Mouse (Mus musculus) midbrain, embryonic 14.5 days (tissue): ENCODE measurements around the gene Gm10401. TPM values are rescaled to one million over a fixed set of nuclear protein-coding genes. Genes with fewer than 3 reads are reported as not detected.

ENCODE experiments used
- ATAC-seq: fragments of 200-750 bp; cut with Nextera tagmentation; 2 replicates; pipeline ENCODE4 v1.8.0; 2017; ENCODE audit warnings: moderate number of reproducible peaks, moderate library complexity; ENCODE audit not compliant: low FRiP score, low TSS enrichment
- DNase-seq: peaks from one replicate; pipeline ENCODE4 v3.0.0-alpha.2; 2015
- H3K27ac ChIP-seq: fragments of 300-500 bp; sonication (generic); replicated peaks from 2 replicates; pipeline ENCODE4 v1.5.1; 2014; ENCODE audit warnings: mild to moderate bottlenecking, low read depth, low read length, moderate library complexity
- H3K27me3 ChIP-seq: fragments of 300-500 bp; sonication (generic); 2 replicates; pipeline ENCODE4 v1.6.1; 2014; ENCODE audit warnings: low read length, control low read depth, mixed read lengths; ENCODE audit not compliant: control insufficient read depth, insufficient read depth
- H3K36me3 ChIP-seq: fragments of 300-500 bp; sonication (generic); 2 replicates; pipeline ENCODE4 v1.6.1; 2014; ENCODE audit warnings: low read length, control low read depth; ENCODE audit not compliant: control insufficient read depth, insufficient read depth
- H3K4me1 ChIP-seq: fragments of 300-500 bp; sonication (generic); 2 replicates; pipeline ENCODE4 v1.6.1; 2014; ENCODE audit warnings: mild to moderate bottlenecking, antibody characterized with exemption, low read length, control low read depth; ENCODE audit not compliant: control insufficient read depth, insufficient read depth
- H3K4me2 ChIP-seq: fragments of 300-500 bp; sonication (generic); 2 replicates; pipeline ENCODE4 v1.6.1; 2014; ENCODE audit warnings: mild to moderate bottlenecking, low read length, moderate library complexity
- H3K4me3 ChIP-seq: fragments of 300-500 bp; sonication (generic); replicated peaks from 2 replicates; pipeline ENCODE4 v1.5.1; 2014; ENCODE audit warnings: low read depth, low read length
- H3K9ac ChIP-seq: fragments of 300-500 bp; sonication (generic); replicated peaks from 2 replicates; pipeline ENCODE4 v1.6.1; 2014; ENCODE audit warnings: mild to moderate bottlenecking, low read length, moderate library complexity
- H3K9me3 ChIP-seq: fragments of 300-500 bp; sonication (generic); 2 replicates; pipeline ENCODE4 v1.6.1; 2016; ENCODE audit warnings: low read length, control low read depth, mixed read lengths; ENCODE audit not compliant: control insufficient read depth
- WGBS: fragments of 180-500 bp; shearing (Covaris S2); extraction: QIAGEN DNeasy Blood & Tissue Kit; methylation state at CpG from one replicate; pipeline ENCODE4 v1.1.7; 2014; 5-methylcytosine and 5-hydroxymethylcytosine counted together
- polyA plus RNA-seq: library from polyadenylated mRNA; unstranded; fragments of >200 nt; fragmentation: Nextera tagmentation; extraction: Ambion mirVana; gene quantifications from 2 replicates; pipeline ENCODE4 v1.2.1, GENCODE M21; 2014

The Gm10401 gene
- polyA plus RNA-seq, 1 experiment from 2014 or later, result 59.4 TPM

DNA sequence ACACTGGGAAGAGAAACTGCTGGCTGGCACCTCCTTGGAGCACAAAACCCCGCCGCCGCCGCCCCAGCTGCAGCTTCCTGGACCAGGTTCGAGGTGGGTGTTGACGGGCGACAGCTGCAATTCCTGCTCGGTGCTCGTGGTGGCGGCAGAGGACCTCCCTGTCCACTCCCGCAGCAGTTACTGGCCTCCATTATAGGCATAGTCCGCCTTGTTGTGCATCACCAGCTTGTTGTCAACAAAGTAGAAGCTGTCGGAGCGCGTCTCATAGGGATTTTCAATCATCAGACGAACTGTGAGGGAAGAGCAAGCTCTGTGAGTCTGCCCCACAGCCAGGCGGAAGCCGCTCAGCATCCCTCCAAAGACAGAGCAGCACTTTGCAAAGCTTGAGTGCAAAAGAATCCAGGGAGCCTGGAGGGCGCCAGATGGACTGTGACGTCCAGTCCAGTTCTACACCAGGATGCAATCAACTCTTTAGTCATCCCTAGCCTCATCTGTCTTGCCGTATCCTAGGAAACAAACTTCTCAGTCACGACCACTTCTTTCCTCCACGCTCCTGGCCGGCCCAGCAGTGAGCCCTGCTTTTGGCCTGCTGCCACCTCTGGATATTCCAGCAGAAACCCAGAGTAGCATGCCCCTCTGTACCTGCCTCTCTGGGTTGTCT lies 27.2 kb upstream of the Gm10401 start:
- Histone ChIP-seq H3K27ac (0 out of 2 replicates have a peak overlapping the region, but pooled peaks have one; percentile 32), H3K9me3 (no peaks in the 10 kb centered on the region), H3K4me3 (no peak overlapping the region), H3K36me3 (peaks cover 67% of the 10 kb centered on the region), H3K4me1 (no peaks in the 10 kb centered on the region), H3K4me2 (no peak overlapping the region), H3K9ac (no peak overlapping the region; the same call in 1 of the 2 replicates), H3K27me3 (no peaks in the 10 kb centered on the region)
- ATAC-seq (peak; percentile 62; the same call in 1 of the 2 replicates), DNase-seq (peak; percentile 88)
- WGBS, result 22% methylated on average over 24 of the region's 24 CpGs

- Histone ChIP-seq H3K27ac (no peak overlapping the region), H3K36me3 (peaks cover 60% of the 10 kb centered on the region), H3K4me3 (no peak overlapping the region), H3K4me2 (no peak overlapping the region), H3K27me3 (no peaks in the 10 kb centered on the region), H3K9ac (no peak overlapping the region), H3K9me3 (no peaks in the 10 kb centered on the region), H3K4me1 (no peaks in the 10 kb centered on the region)
- ATAC-seq, result no peak
- 95% methylated on average over 6 of the region's 6 CpGs for WGBS
- no peak for DNase-seq
These were observed 26.6 kb upstream of the Gm10401 start for GRCm38 (mm10) chr5:115124690-115125089.

DNA sequence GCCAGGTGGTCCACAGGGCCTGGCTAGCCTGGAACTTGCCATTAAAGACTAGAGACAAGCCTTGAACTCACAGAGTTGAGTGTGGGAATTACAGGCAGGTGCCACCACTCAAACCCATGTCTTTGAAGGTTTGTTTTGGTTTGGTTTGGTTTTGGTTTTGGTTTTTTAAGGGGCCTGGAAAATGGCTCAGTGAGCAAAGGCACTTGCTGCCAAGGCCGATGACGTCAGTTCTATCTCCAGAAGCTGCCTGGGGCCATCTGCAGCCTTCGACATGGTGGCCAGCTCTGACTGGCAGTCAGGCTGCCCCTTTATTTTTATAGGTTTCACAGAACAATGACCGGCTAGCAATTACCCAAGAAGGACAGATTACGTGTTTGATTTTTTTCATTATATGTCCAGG lies 22.9 kb upstream of the Gm10401 start:
- DNase-seq, result no peak
- H3K27me3 ChIP-seq, result no peaks in the 10 kb centered on the region
- H3K4me1 ChIP-seq, result peaks cover 6% of the 10 kb centered on the region; the same call in 1 of the 2 replicates
- no peaks in the 10 kb centered on the region for H3K9me3 ChIP-seq
- WGBS, result 80% methylated on average over 5 of the region's 5 CpGs
- H3K4me2 ChIP-seq, result no peak overlapping the region
- H3K9ac ChIP-seq, result no peak overlapping the region
- no peak overlapping the region for H3K4me3 ChIP-seq
- H3K36me3 ChIP-seq, result peaks cover 27% of the 10 kb centered on the region
- no peak overlapping the region for H3K27ac ChIP-seq
- ATAC-seq, result no peak

GRCm38 (mm10) chr5:115118961-115119570 lies 21.0 kb upstream of the Gm10401 start, which contains the start of gene Acads:
Gene Acads, minus strand, starts transcription at chr5:115119346.
- Histone ChIP-seq H3K4me1 (peaks cover 6% of the 10 kb centered on the region; the same call in 1 of the 2 replicates), H3K27me3 (no peaks in the 10 kb centered on the region), H3K4me2 (peak within 1 kb of the TSS; percentile 70), H3K9ac (peak within 1 kb of the TSS; percentile 74), H3K9me3 (no peaks in the 10 kb centered on the region), H3K36me3 (peaks cover 8% of the 10 kb centered on the region), H3K27ac (no peak within 1 kb of the TSS), H3K4me3 (peak within 1 kb of the TSS; percentile 56)
- ATAC-seq (peak; percentile 58; the same call in 1 of the 2 replicates), DNase-seq (peak; percentile 77)
- WGBS, result under 1% methylated on average over 39 of the region's 39 CpGs

GRCm38 (mm10) chr5:115117467-115117866 lies 19.4 kb upstream of the Gm10401 start:
- Histone ChIP-seq H3K36me3 (peaks cover 1% of the 10 kb centered on the region; the same call in 1 of the 2 replicates), H3K9me3 (no peaks in the 10 kb centered on the region), H3K27ac (no peak overlapping the region), H3K9ac (no peak overlapping the region), H3K4me3 (no peak overlapping the region), H3K4me1 (peaks cover 6% of the 10 kb centered on the region; the same call in 1 of the 2 replicates), H3K4me2 (no peak overlapping the region), H3K27me3 (no peaks in the 10 kb centered on the region)
- no peak for ATAC-seq
- DNase-seq, result no peak
- WGBS, result 98% methylated on average over 13 of the region's 13 CpGs

DNA sequence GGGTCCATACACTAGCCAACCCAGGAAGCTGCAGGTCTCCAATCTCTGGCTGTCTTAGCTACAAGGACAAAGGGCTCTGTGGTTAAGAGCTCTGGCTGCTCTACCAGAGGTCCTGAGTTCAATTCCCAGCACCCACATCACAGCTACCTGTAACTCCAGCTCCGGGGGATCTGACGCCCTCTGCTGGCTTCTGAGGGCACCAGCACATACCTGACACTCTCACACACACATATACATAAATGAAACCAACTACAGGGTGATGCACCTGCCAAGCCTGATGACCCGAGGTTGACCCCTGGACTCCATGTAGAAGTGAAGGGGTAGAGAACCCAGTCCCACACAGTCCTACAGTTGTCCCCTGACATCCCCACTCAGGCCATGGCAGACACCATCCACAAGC lies 18.3 kb upstream of the Gm10401 start:
- DNase-seq (no peak), ATAC-seq (no peak)
- no peaks in the 10 kb centered on the region for H3K9me3 ChIP-seq
- H3K27me3 ChIP-seq, result no peaks in the 10 kb centered on the region
- H3K4me1 ChIP-seq, result peaks cover 6% of the 10 kb centered on the region; the same call in 1 of the 2 replicates
- no peak overlapping the region for H3K9ac ChIP-seq
- H3K27ac ChIP-seq, result no peak overlapping the region
- H3K4me3 ChIP-seq, result no peak overlapping the region
- peaks cover 6% of the 10 kb centered on the region for H3K36me3 ChIP-seq
- H3K4me2 ChIP-seq, result no peak overlapping the region
- 89% methylated on average over 3 of the region's 3 CpGs for WGBS

DNA sequence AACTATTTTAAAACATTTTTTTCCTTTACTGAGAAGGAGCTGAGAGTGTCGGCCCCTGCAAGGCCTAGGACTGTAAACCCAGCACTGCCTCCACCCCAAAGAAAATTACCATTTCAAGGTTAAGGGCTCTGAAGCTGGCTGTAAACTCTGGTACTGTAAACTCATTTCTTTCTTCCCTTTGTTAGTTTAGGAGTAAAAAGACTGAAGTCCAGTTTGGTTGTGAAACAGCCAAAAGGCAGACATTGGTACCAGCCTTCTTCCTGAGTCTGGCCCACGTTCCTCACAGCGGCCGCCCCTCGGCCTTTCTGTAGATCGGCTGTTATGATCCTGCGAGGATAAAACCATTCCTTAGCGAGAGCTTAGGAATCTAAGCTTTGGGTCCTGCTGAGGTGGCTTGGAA lies 16.4 kb upstream of the Gm10401 start:
- no peak for DNase-seq
- H3K9ac ChIP-seq, result no peak overlapping the region
- no peak overlapping the region for H3K27ac ChIP-seq
- H3K36me3 ChIP-seq, result peaks cover 6% of the 10 kb centered on the region
- ATAC-seq, result no peak
- WGBS, result 95% methylated on average over 8 of the region's 8 CpGs
- no peak overlapping the region for H3K4me2 ChIP-seq
- peaks cover 6% of the 10 kb centered on the region; the same call in 1 of the 2 replicates for H3K4me1 ChIP-seq
- H3K4me3 ChIP-seq, result no peak overlapping the region
- H3K27me3 ChIP-seq, result no peaks in the 10 kb centered on the region
- no peaks in the 10 kb centered on the region for H3K9me3 ChIP-seq

DNA sequence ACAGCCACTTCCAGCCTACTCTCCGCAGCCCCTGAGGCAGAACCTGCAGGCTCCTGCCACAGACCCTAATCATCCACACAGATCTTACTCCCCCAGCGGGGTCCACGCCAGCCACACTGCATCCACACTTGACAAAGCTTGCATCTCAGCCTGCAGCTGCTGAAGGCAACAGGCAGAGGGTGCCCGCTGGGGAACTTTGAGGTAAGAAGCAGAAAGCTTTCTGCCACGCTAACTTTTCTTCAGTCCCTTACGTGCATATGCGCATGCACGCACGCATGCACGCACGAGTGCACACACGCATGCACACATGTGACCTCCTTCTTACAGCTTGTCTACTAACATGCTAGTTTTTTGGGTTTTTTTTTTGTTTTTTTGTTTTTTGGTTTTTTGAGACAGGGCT lies 15.1 kb upstream of the Gm10401 start:
- Histone ChIP-seq H3K4me1 (no peaks in the 10 kb centered on the region), H3K4me2 (no peak overlapping the region), H3K27me3 (no peaks in the 10 kb centered on the region), H3K4me3 (no peak overlapping the region), H3K36me3 (peaks cover 6% of the 10 kb centered on the region), H3K9me3 (no peaks in the 10 kb centered on the region), H3K27ac (no peak overlapping the region), H3K9ac (no peak overlapping the region)
- WGBS, result 97% methylated on average over 12 of the region's 12 CpGs
- no peak for DNase-seq
- ATAC-seq, result no peak

DNA sequence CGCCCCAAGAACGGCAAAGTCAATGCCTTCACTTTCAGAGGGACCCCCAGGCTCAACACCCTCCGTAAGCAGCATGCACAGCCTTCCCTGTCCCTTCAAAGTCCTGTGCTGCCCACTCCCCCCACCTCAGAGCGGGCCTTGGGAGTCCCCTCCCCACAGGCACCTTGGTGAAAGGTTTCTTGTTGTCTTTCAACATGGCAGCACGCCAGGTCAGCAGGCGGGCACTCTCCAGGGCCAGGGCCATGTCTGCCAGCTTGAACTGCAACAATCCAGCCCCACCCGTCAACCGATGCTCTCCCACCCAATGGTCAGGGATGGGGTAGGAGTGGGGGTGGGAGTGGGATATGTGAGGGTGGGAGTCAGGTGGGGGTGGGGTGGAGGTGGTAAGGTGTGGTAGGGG lies 13.1 kb upstream of the Gm10401 start:
- WGBS, result 88% methylated on average over 8 of the region's 8 CpGs
- ATAC-seq (no peak), DNase-seq (no peak)
- H3K27me3 ChIP-seq, result no peaks in the 10 kb centered on the region
- H3K36me3 ChIP-seq, result peaks cover 6% of the 10 kb centered on the region
- H3K9ac ChIP-seq, result no peak overlapping the region
- no peak overlapping the region for H3K4me3 ChIP-seq
- H3K4me1 ChIP-seq, result no peaks in the 10 kb centered on the region
- no peaks in the 10 kb centered on the region for H3K9me3 ChIP-seq
- H3K4me2 ChIP-seq, result no peak overlapping the region
- no peak overlapping the region for H3K27ac ChIP-seq
